Mouse (Mus musculus) lung, embryonic 15.5 days (tissue): ENCODE data around the gene Stk38. TPM values are rescaled to one million over a fixed set of nuclear protein-coding genes. Genes with fewer than 3 reads are reported as not detected.

ENCODE experiments used
- ATAC-seq: fragments of 200-750 bp; cut with Nextera tagmentation; 2 replicates; pipeline ENCODE4 v1.8.0; 2017; ENCODE audit warnings: moderate number of reproducible peaks, borderline replicate concordance; ENCODE audit not compliant: low FRiP score, low TSS enrichment; ENCODE audit errors: extremely low read depth
- H3K27ac ChIP-seq: fragments of 300-500 bp; sonication (generic); 2 replicates; pipeline ENCODE4 v1.5.1; 2015; ENCODE audit warnings: moderate library complexity, mild to moderate bottlenecking, inconsistent platforms
- H3K27me3 ChIP-seq: fragments of 300-500 bp; sonication (generic); 2 replicates; pipeline ENCODE4 v1.6.1; 2015; ENCODE audit warnings: inconsistent platforms
- H3K36me3 ChIP-seq: fragments of 300-500 bp; sonication (generic); 2 replicates; pipeline ENCODE4 v1.6.1; 2015; ENCODE audit warnings: inconsistent platforms
- H3K4me1 ChIP-seq: fragments of 300-500 bp; sonication (generic); 2 replicates; pipeline ENCODE4 v1.6.1; 2015; ENCODE audit warnings: inconsistent platforms
- H3K4me2 ChIP-seq: fragments of 300-500 bp; sonication (generic); 2 replicates; pipeline ENCODE4 v1.6.1; 2015; ENCODE audit warnings: inconsistent platforms, mild to moderate bottlenecking, moderate library complexity
- H3K4me3 ChIP-seq: fragments of 300-500 bp; sonication (generic); 2 replicates; pipeline ENCODE4 v1.5.1; 2015; ENCODE audit warnings: mild to moderate bottlenecking, inconsistent platforms
- H3K9ac ChIP-seq: fragments of 300-500 bp; sonication (generic); 2 replicates; pipeline ENCODE4 v1.6.1; 2015; ENCODE audit warnings: inconsistent platforms
- H3K9me3 ChIP-seq: fragments of 300-500 bp; sonication (generic); 2 replicates; pipeline ENCODE4 v1.6.1; 2016; ENCODE audit warnings: inconsistent platforms
- WGBS: fragments of 180-500 bp; shearing (Covaris S2); methylation state at CpG from one replicate; pipeline ENCODE4 v1.1.7; 2015; 5-methylcytosine and 5-hydroxymethylcytosine counted together
- polyA plus RNA-seq: library from polyadenylated mRNA; unstranded; fragments of >200 nt; fragmentation: Nextera tagmentation; extraction: Ambion mirVana; gene quantifications from 2 replicates; pipeline ENCODE4 v1.2.1, GENCODE M21; 2015

Gene Stk38
- 96.6 and 105 TPM in 2 replicates for polyA plus RNA-seq

- Histone ChIP-seq H3K4me2 (peak within 1 kb of the TSS; percentile 67), H3K4me3 (peak within 1 kb of the TSS; percentile 95), H3K27me3 (no peaks in the 10 kb centered on the region), H3K36me3 (peaks cover 3% of the 10 kb centered on the region; the same call in 1 of the 2 replicates), H3K9me3 (no peaks in the 10 kb centered on the region), H3K4me1 (peaks cover 11% of the 10 kb centered on the region), H3K27ac (peak within 1 kb of the TSS; percentile 90), H3K9ac (peak within 1 kb of the TSS; percentile 92)
- under 1% methylated on average over 52 of the region's 65 CpGs for WGBS
- ATAC-seq, result peak; percentile 92
Measured at GRCm38 (mm10) chr17:29007641-29008325, at the start of gene Stk38. Stk38 (minus strand) TSS chr17:29007995.

GRCm38 (mm10) chr17:29057361-29057890, 49.6 kb upstream of the Stk38 start:
- no peak overlapping the region for H3K9ac ChIP-seq
- H3K27me3 ChIP-seq, result no peaks in the 10 kb centered on the region
- H3K4me2 ChIP-seq, result no peak overlapping the region
- H3K4me3 ChIP-seq, result no peak overlapping the region
- no peak overlapping the region for H3K27ac ChIP-seq
- no peaks in the 10 kb centered on the region for H3K9me3 ChIP-seq
- no peaks in the 10 kb centered on the region for H3K36me3 ChIP-seq
- whole genome bisulfite sequencing, result 65% methylated on average over 11 of the region's 11 CpGs
- peaks cover 39% of the 10 kb centered on the region for H3K4me1 ChIP-seq
- no peak for ATAC-seq

GRCm38 (mm10) chr17:29056699-29057151, 48.9 kb upstream of the Stk38 start:
- H3K27me3 ChIP-seq, result no peaks in the 10 kb centered on the region
- H3K4me3 ChIP-seq, result no peak overlapping the region
- WGBS, result 11% methylated on average over 8 of the region's 8 CpGs
- H3K27ac ChIP-seq, result no peak overlapping the region
- no peaks in the 10 kb centered on the region for H3K9me3 ChIP-seq
- no peak overlapping the region for H3K4me2 ChIP-seq
- H3K9ac ChIP-seq, result no peak overlapping the region
- H3K36me3 ChIP-seq, result no peaks in the 10 kb centered on the region
- 0 out of 2 replicates have a peak, but pooled peaks have one; percentile 9 for ATAC-seq
- H3K4me1 ChIP-seq, result peaks cover 34% of the 10 kb centered on the region

DNA sequence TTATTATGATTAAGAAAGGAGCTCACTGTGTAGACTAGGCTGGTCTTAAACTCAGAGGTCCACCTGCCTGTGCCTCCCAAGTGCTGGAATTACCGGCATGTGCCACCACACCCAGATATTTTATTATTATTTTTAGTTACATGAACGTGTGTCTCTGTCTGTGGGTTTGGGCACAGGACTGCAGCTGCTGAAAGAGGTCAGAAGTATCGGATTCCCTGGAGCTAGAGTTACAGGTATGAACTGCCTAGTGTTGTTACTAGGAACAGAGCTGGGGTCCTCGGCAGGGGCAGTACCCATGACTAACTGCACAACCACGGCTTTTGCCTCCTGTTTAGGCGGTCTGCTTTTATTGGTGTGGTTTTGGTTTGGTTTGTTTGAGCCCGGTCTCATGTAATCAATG, 48.4 kb upstream of the Stk38 start:
- Histone ChIP-seq H3K36me3 (no peaks in the 10 kb centered on the region), H3K27ac (no peak overlapping the region), H3K9ac (no peak overlapping the region), H3K4me1 (peaks cover 34% of the 10 kb centered on the region), H3K4me2 (no peak overlapping the region), H3K27me3 (no peaks in the 10 kb centered on the region), H3K4me3 (no peak overlapping the region), H3K9me3 (no peaks in the 10 kb centered on the region)
- no peak for ATAC-seq
- WGBS, result 26% methylated on average over 7 of the region's 7 CpGs

- 62% methylated on average over 5 of the region's 5 CpGs for WGBS
- H3K4me3 ChIP-seq, result no peak overlapping the region
- H3K36me3 ChIP-seq, result no peaks in the 10 kb centered on the region
- H3K9me3 ChIP-seq, result no peaks in the 10 kb centered on the region
- no peaks in the 10 kb centered on the region for H3K27me3 ChIP-seq
- H3K4me1 ChIP-seq, result peaks cover 41% of the 10 kb centered on the region
- ATAC-seq, result no peak
- no peak overlapping the region for H3K27ac ChIP-seq
- H3K4me2 ChIP-seq, result no peak overlapping the region
- no peak overlapping the region for H3K9ac ChIP-seq
Measured at GRCm38 (mm10) chr17:29055586-29055985, 47.8 kb upstream of the Stk38 start.

DNA sequence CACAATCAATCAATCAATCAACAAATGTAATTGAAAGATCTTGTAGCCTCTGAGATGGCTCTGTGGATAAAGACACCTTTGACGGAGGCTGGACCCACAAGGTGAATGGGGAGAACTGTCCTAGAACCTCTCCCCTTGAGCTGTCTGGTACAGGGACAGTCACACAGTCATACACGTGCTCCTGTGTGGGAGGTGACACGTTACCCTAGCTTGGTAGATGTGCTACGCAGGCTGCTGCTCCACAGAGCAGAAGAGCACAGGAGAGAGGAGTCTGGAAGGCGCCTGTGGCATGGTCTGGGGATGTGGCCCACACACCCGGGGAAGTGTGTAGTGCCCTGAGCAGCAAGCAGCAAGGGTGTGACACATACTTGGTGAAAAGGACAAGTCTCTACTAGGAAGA, 46.6 kb upstream of the Stk38 start:
- H3K4me3 ChIP-seq, result no peak overlapping the region
- no peaks in the 10 kb centered on the region for H3K27me3 ChIP-seq
- WGBS, result 67% methylated on average over 6 of the region's 6 CpGs
- H3K27ac ChIP-seq, result no peak overlapping the region
- no peak overlapping the region for H3K4me2 ChIP-seq
- no peak for ATAC-seq
- no peak overlapping the region for H3K9ac ChIP-seq
- H3K36me3 ChIP-seq, result no peaks in the 10 kb centered on the region
- no peaks in the 10 kb centered on the region for H3K9me3 ChIP-seq
- peaks cover 44% of the 10 kb centered on the region for H3K4me1 ChIP-seq

DNA sequence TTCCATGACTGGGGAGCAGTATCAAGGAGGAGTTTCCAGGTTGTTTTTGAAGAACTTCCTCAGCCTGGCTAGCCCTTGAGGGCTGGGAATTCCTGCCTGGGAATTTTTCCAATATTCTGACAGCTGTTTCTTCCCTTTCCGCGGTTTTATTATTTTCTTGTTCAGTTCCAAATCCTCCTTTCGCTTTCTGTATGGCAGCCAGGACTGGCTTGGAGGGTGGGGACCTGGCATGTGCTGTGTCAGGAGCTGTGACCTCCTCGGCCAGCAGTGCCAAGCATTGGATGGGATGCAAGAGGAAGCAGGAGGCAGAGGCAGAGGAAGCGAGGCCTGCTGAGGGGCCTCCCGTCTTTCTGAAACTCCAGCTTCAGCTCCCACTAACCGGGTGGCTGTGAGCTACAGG, 46.0 kb upstream of the Stk38 start:
- Histone ChIP-seq H3K36me3 (no peaks in the 10 kb centered on the region), H3K4me3 (no peak overlapping the region), H3K9ac (no peak overlapping the region), H3K4me1 (peaks cover 44% of the 10 kb centered on the region), H3K27ac (no peak overlapping the region), H3K4me2 (no peak overlapping the region), H3K27me3 (no peaks in the 10 kb centered on the region), H3K9me3 (no peaks in the 10 kb centered on the region)
- WGBS, result 32% methylated on average over 7 of the region's 7 CpGs
- ATAC-seq, result no peak

DNA sequence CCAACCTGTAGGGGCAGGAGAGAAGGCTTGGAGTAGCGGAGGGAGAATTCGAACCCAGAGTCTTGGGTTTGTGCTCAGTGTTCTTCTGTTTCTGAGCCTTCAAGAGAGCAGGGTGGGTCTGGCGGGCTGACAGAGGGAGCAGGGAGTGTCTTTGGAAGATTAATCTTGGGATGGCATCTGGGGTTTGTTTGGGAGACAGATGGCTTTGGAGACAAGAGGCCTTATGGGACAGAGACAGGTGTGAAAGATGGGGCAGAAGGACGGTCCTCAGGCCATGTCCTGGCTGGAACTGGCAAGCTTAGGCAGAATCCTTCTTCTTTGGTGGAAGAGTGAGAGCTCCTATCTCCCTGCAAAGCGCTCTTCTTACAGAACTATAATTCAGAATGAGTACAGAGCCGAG, 45.3 kb upstream of the Stk38 start:
- WGBS, result 81% methylated on average over 6 of the region's 6 CpGs
- H3K9me3 ChIP-seq, result no peaks in the 10 kb centered on the region
- H3K4me3 ChIP-seq, result no peak overlapping the region
- H3K36me3 ChIP-seq, result peaks cover under 1% of the 10 kb centered on the region
- H3K4me1 ChIP-seq, result peaks cover 37% of the 10 kb centered on the region
- ATAC-seq, result no peak
- H3K27ac ChIP-seq, result no peak overlapping the region
- no peaks in the 10 kb centered on the region for H3K27me3 ChIP-seq
- H3K4me2 ChIP-seq, result no peak overlapping the region
- H3K9ac ChIP-seq, result no peak overlapping the region

DNA sequence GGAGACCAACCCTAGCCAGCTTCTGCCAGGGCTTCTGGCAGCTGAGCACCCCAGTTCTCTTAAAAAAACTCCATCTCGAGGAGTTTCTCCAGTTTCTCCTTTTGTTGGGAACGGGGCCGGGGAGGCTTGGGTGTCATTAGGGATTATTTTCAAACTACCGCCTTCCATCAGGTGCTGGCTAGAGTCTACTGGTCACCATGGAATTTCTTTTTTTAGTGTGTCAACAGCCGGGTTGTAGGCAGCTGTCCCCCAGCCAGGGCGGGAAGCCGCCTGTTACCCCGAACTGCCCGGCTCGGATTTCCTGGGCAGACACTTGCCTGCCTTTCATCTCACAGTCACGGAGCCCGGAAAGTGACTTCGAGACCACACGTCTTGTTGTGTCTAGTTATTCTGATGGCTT, 43.0 kb upstream of the Stk38 start:
- no peaks in the 10 kb centered on the region for H3K27me3 ChIP-seq
- no peaks in the 10 kb centered on the region for H3K9me3 ChIP-seq
- H3K4me3 ChIP-seq, result no peak overlapping the region
- H3K4me2 ChIP-seq, result no peak overlapping the region
- H3K4me1 ChIP-seq, result peaks cover 20% of the 10 kb centered on the region
- WGBS, result 30% methylated on average over 14 of the region's 14 CpGs
- H3K9ac ChIP-seq, result no peak overlapping the region
- ATAC-seq, result no peak
- peaks cover 16% of the 10 kb centered on the region for H3K36me3 ChIP-seq
- no peak overlapping the region for H3K27ac ChIP-seq

DNA sequence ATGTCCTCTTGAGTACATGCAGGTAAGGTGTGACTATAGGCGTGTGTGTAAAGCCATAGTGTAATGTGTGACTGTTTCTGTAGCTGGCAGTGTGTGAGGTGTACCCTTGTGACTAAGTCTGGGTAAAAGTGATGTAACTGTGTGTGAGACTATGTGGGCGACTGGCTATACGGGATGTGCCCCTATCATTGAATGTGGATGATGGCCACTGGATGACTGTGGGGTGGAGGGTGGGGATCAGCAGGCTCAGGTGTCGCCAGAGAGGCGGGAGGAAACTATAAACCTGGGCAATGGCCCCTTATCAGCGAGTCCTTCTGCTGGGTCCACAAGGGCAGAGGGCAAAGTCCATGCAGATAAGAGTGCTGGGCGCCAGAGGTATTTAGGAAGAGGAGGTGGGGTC, 42.1 kb upstream of the Stk38 start:
- Histone ChIP-seq H3K9me3 (no peaks in the 10 kb centered on the region), H3K4me3 (no peak overlapping the region), H3K4me1 (peaks cover 27% of the 10 kb centered on the region), H3K27ac (no peak overlapping the region), H3K9ac (no peak overlapping the region), H3K27me3 (no peaks in the 10 kb centered on the region), H3K36me3 (peaks cover 24% of the 10 kb centered on the region), H3K4me2 (no peak overlapping the region)
- no peak for ATAC-seq
- WGBS, result 63% methylated on average over 7 of the region's 7 CpGs

GRCm38 (mm10) chr17:29049508-29049889, 41.7 kb upstream of the Stk38 start:
- Histone ChIP-seq H3K27ac (no peak overlapping the region), H3K9ac (no peak overlapping the region), H3K4me1 (peaks cover 30% of the 10 kb centered on the region), H3K27me3 (no peaks in the 10 kb centered on the region), H3K36me3 (peaks cover 28% of the 10 kb centered on the region), H3K4me2 (no peak overlapping the region), H3K9me3 (no peaks in the 10 kb centered on the region), H3K4me3 (no peak overlapping the region)
- ATAC-seq, result no peak
- WGBS, result 59% methylated on average over 5 of the region's 5 CpGs

DNA sequence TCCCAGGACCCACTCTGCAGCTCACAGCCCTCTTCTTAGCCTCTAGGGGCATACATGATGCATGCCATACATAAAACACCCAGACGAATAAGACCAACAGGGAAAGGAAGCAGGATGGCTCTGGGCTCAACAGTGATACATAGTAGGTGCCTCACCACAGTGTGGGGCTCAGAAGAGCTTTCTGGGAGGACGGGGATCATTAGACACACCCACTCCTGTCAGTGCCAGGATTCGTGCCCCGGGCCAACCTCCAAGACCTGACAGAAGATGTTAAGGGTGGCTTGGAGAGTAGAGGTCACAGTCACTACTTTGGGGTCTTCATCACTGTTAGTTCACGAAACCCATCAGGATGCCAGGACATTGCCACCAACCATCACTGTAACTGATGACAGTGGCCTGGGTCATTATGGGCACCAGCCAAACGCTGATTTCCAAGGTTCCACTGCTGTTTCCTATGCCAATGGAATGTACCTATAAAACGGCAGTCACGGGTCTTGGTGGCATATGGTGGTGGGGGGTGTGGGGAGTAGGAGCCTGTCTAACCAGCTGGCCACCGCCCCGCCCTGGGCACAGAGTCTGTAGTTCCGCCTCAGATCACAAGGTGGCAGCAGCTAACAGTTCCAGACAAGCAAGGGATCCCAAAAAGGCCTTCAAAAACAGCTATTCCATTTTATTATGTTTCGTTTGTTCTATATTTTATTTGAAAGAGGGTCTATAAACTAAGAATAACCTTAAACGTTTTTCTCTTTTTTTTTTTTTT, 41.1 kb upstream of the Stk38 start:
- Histone ChIP-seq H3K9me3 (no peaks in the 10 kb centered on the region), H3K4me3 (no peak overlapping the region), H3K4me2 (no peak overlapping the region), H3K9ac (no peak overlapping the region), H3K27ac (no peak overlapping the region), H3K4me1 (peaks cover 28% of the 10 kb centered on the region), H3K27me3 (no peaks in the 10 kb centered on the region), H3K36me3 (peaks cover 34% of the 10 kb centered on the region)
- peak; percentile 19; the same call in 1 of the 2 replicates for ATAC-seq
- WGBS, result 17% methylated on average over 13 of the region's 13 CpGs
